Comparison of ENCODE assay signal across 30 mouse cellular contexts in the genomic region with DNA sequence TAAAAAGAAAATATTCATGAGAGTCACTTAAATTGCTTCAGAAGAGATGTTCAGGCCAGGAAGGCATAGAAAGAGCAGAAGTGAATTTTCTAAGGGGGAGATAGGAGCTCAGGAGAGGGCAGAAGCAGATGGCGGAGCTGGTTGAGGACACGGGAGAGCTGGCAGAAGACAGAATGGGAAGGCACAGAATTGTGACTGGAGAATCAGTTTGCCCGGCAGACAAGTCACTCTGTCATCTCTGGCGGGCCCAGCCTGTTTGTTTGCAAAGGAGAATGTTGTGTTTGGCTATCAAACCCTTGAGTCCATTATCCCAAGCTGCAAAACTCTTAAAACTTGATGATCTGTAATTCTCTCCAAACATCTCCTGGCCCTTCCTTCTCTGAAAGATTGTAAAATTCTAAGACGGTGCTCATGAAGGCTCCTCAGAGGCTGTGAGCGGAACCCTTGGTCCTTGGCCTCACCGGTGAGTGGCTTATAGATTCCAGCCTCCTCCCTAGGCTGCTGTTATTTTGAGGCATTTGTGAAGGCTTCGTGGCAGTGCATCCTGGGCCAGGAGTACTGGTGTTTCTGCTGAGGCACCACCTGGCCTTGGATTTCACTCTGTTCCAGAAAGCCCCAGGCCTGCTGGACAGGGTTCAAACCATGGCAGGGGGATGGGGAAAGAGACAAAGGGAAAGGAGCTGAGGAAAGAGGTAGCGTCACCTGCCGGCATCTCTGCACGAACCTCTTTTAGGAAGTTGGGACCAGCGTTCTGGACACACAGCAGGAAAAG. TPM values are rescaled to one million over a fixed set of nuclear protein-coding genes. Genes with fewer than 3 reads are reported as not detected.
DNase-seq lines count a peak whose midpoint lies in the region; TF ChIP-seq lines count a peak whose summit lies in the region.
"Had no signal": no experiment of that assay in that cellular context is flagged by ENCODE, and none has a peak within 500 bp of the region (broad histone marks: within the 10 kb centered on the region; RNA-seq: fewer than 3 reads in every experiment).

No protein-coding gene starts in this region.

- intact Hi-C loops in left cerebral cortex, postnatal 4 days (cut with DNase I): no loop called here
- intact Hi-C loops in left cerebral cortex, adult 2 months (cut with DNase I): no loop called here

- no peak for TF ChIP-seq CTCF in left cerebral cortex, adult 2 months (IDR thresholded peaks at IDR 0.05)

- DNase-seq in left cerebral cortex, postnatal 4 days: peak; percentile 94
- DNase-seq in left cerebral cortex, adult 2 months (ENCODE audit: extremely low spot score in 1 of 2, low spot score in 2 of 2): no peak
- DNase-seq in cerebellum, adult 11-12 months: peak; percentile 99
- DNase-seq in cerebellum, adult 9-10 months: peak; percentile 100
- peak; percentile 98 to 99 for DNase-seq in cerebellum, postnatal 36 days
- no peak for DNase-seq in retina, postnatal 1 day
- DNase-seq in embryo, embryonic 10.5 days (ENCODE audit: low spot score): no peak
- DNase-seq: adrenal gland, adult 2 months; B cell, adult 2 months; gastrocnemius, adult 2 months; gastrocnemius, postnatal 36 days; heart, postnatal 14 days; kidney, adult 18-20 months; kidney, postnatal 25 days; liver, embryonic 13.5 days; lung, adult 18-20 months; right cerebral cortex, adult 18-20 months; thymus, postnatal 4 days had no signal

- no peak overlapping the region for H3K27ac ChIP-seq in left cerebral cortex, adult 2 months
- H3K27ac ChIP-seq: gastrocnemius, adult 2 months; hindbrain, embryonic 10.5 days; kidney, embryonic 15.5 days; layer of hippocampus, adult 2 months; limb, embryonic 10.5 days; limb, embryonic 15.5 days; liver, embryonic 13.5 days; macrophage; midbrain, embryonic 15.5 days had no signal

- no peak overlapping the region for H3K4me3 ChIP-seq in left cerebral cortex, adult 2 months
- H3K4me3 ChIP-seq: erythroblast, embryonic 14.5 days; gastrocnemius, adult 2 months; hindbrain, embryonic 10.5 days; kidney, embryonic 15.5 days; layer of hippocampus, adult 2 months; limb, embryonic 10.5 days; limb, embryonic 15.5 days; liver, embryonic 13.5 days; midbrain, embryonic 15.5 days had no signal

RNA-seq across cellular contexts. Expression of gene Mmp24, which starts 19.7 kb away (rescaled TPM):
- total RNA-seq in left cerebral cortex, postnatal 4 days (2021): 100 to 1,000 TPM; 110 to 114 TPM
- total RNA-seq in left cerebral cortex, adult 2 months (2021): 10 to 100 TPM; 35.6 to 37.8 TPM
- total RNA-seq: gastrocnemius, adult 2 months; gastrocnemius, postnatal 36 days; heart, adult 8-10 months; neutrophil, adult 5-6 weeks had no signal

RNA-seq across cellular contexts. Expression of gene BC029722, which starts 24.4 kb away (rescaled TPM):
- 10 to 100 TPM; 23.3 to 24.2 TPM for total RNA-seq in left cerebral cortex, postnatal 4 days (2021)
- total RNA-seq in left cerebral cortex, adult 2 months (2021): 10 to 100 TPM; 53.1 to 56.8 TPM

RNA-seq across cellular contexts. Expression of gene Eif6, which starts 31.9 kb away (rescaled TPM):
- total RNA-seq in left cerebral cortex, postnatal 4 days (2021): 10 to 100 TPM; 94.6 to 98.0 TPM
- total RNA-seq in left cerebral cortex, adult 2 months (2021): 10 to 100 TPM; 67.0 to 71.0 TPM

RNA-seq across cellular contexts. Expression of gene Fam83c, which starts 39.8 kb away (rescaled TPM):
- total RNA-seq in left cerebral cortex, postnatal 4 days (2021): not detected
- total RNA-seq in left cerebral cortex, adult 2 months (2021): not detected
- total RNA-seq: common myeloid progenitor, adult 5-6 weeks; gastrocnemius, adult 2 months; gastrocnemius, postnatal 36 days; heart, adult 8-10 months; heart, postnatal 14 days; layer of hippocampus, adult 2 months; layer of hippocampus, postnatal 14 days; neutrophil, adult 5-6 weeks had no signal

RNA-seq across cellular contexts. Expression of gene Procr, which starts 43.9 kb away (rescaled TPM):
- total RNA-seq in left cerebral cortex, postnatal 4 days (2021): 1 to 10 TPM; 2.5 to 3.4 TPM
- 1 to 10 TPM; 1.2 to 1.4 TPM for total RNA-seq in left cerebral cortex, adult 2 months (2021)
- total RNA-seq: neutrophil, adult 5-6 weeks had no signal

Comparison
In these comparisons a context has a peak if more than half of its experiments do, and no peak if none do; other contexts are left out.
1. DNase-seq: peak in left cerebral cortex, postnatal 4 days (single experiment), cerebellum, adult 11-12 months (single experiment), cerebellum, adult 9-10 months (single experiment) and cerebellum, postnatal 36 days (2 of 2); none in left cerebral cortex, adult 2 months (0 of 2), retina, postnatal 1 day (single experiment) and embryo, embryonic 10.5 days (single experiment).